Mouse (Mus musculus): ENCODE measurements around the gene Slc25a26.

- TF ChIP-seq CTCF (IDR thresholded peaks at IDR 0.05; ENCODE audit: control insufficient read depth, insufficient read depth, insufficient replicate concordance, low read depth, low read length) = no peak
- TF ChIP-seq POLR2A (IDR thresholded peaks at IDR 0.05; ENCODE audit: control insufficient read depth, low read depth, low read length) = no peak
Measured at GRCm38 (mm10) chr6:94588365-94588764, 88.2 kb downstream of the Slc25a26 start.

All from testis, adult 2 months (tissue).